Mouse (Mus musculus) spleen, adult 10 weeks (tissue): ENCODE measurements around the gene Cdh1. TPM values are rescaled to one million over a fixed set of nuclear protein-coding genes. Genes with fewer than 3 reads are reported as not detected.

ENCODE experiments used
- polyA plus RNA-seq: library from polyadenylated mRNA; stranded (reverse); fragments of 350-450 nt; fragmentation: Illumina TruSeq; extraction: RNeasy Lipid Tissue Mini Kit (QIAGEN cat#74804); gene quantifications from one replicate; pipeline ENCODE4 v1.2.3, GENCODE M21; 2015; ENCODE audit warnings: low replicate concordance; ENCODE audit not compliant: insufficient read depth

Gene Cdh1
- polyA plus RNA-seq = 1.5 TPM

GRCm38 (mm10) chr8:106603131-106603819 is at the start of gene Cdh1:
TSS of gene Cdh1 (plus strand) at chr8:106603351.

GRCm38 (mm10) chr8:106573168-106573567 is 30.0 kb upstream of the Cdh1 start, which contains the start of gene Gm10073:
TSS of gene Gm10073 (minus strand) at chr8:106573461.

DNA sequence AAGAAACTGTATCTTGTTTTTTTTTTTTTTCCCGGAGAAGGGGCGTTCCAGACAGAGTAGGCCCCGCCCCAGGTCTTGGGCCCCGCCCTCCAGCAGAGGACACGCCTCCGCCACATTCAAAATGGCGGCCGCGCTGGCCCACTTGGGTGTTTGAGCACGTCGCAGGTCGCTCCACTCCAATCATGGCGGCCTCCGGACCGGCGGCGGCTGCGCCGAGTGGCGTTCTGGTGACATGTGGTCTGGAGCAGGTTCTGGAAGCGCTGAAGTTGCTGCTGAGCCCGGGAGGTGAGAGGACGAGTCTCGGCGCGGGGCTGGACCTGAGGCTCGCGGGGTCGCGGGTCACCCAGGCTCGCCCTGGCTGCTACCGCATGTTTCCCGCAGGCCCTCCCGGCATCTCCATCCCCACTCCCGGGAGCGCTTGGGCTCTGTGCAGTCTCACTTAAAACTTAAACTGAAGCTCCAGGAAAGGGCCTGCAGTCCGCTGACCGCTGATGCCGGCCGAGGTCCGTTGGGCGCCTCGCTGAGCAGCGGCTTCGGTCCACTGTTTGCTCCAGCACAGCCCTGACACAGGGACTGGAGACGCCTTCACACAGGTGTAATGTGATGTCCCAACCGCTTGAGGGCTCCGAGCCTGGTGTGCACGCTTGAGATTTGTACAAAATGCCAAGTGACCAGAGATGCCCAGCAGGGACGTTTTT is 80.0 kb downstream of the Cdh1 start, which contains the start of gene Tango6:
Gene Tango6 (plus strand): TSS at position 98 of the 698 bp plus-strand sequence.

Other genes starting within 250 kb of the Cdh1 start
- gene Zfp90, start 188.0 kb upstream of the Cdh1 start, polyA plus RNA-seq = 23.4 TPM
- not detected for gene 6030452D12Rik, start 102.8 kb upstream of the Cdh1 start, polyA plus RNA-seq
- 0.97 TPM for gene Cdh3, start 92.5 kb upstream of the Cdh1 start, polyA plus RNA-seq
- gene Gm10073, start 29.9 kb upstream of the Cdh1 start, polyA plus RNA-seq = 4.0 TPM
- gene Tango6, start 79.7 kb downstream of the Cdh1 start, polyA plus RNA-seq = 3.7 TPM